Mouse (Mus musculus) A20 (cell line): ENCODE results near the gene Reep3.

Source experiments
- DNase-seq: peaks from one replicate; pipeline ENCODE4 v3.0.0-alpha.2; 2011; ENCODE audit warnings: low read depth, low spot score

The Reep3 gene

GRCm38 (mm10) chr10:67052429-67052828 lies 44.3 kb downstream of the Reep3 start:
- DNase-seq: peak; percentile 78

- peak; percentile 48 for DNase-seq
Measured at GRCm38 (mm10) chr10:67051466-67051865, 45.3 kb downstream of the Reep3 start.

DNA sequence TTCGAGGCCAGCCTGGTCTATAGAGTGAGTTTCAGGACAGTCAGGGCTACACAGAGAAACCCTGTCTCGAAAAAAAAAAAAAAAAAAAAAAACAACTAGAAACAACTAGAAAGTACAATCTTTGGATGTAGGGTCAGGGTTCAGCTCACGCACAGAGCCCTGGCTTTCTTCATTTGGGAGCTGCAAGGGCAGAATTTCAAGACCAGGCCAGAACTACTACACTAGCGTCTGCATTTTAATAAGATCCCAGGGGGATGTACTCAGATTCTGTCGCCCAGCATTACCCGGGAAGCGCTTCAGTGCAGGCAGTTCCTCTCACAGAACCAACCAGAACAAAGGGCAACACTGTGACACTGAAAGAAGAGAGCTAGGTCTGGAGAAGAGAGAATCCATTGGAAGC lies 46.0 kb downstream of the Reep3 start:
- DNase-seq: no peak

GRCm38 (mm10) chr10:67049621-67050020 lies 47.1 kb downstream of the Reep3 start:
- DNase-seq: no peak

DNA sequence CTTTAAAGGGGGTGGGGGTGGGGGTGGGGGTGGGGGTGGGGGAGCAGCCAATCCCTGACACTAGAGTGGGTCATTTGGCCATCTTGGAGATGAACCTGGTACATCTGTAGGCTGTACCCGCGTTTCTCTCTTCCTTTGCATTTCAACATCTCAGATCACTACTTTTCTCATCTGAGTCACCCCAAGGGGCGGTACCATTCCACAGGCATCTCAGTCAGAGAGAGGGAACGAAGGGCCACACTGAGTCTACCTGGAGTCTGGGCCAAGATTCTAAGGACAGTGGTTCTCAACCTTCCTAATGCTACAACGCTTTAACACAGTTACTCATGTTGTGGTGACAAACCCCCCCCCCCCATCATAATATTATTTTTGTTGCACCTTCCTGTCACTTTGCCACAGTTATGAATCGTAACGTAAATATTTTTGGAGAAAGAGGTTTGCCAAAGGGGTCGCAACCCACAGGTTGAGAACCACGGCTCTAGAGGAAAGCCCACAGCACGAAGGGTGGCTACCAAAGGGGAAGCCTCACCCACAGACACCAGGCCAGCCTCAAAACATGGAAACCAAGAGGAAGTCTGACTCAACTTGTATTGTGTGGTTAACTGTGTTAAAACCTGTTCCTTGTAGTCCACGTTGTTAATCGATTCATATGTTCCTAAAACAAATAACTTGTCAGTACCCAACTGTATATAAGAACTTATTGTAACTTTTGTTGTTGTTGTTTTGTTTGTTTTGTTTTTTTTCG lies 47.7 kb downstream of the Reep3 start:
- DNase-seq: no peak

DNA sequence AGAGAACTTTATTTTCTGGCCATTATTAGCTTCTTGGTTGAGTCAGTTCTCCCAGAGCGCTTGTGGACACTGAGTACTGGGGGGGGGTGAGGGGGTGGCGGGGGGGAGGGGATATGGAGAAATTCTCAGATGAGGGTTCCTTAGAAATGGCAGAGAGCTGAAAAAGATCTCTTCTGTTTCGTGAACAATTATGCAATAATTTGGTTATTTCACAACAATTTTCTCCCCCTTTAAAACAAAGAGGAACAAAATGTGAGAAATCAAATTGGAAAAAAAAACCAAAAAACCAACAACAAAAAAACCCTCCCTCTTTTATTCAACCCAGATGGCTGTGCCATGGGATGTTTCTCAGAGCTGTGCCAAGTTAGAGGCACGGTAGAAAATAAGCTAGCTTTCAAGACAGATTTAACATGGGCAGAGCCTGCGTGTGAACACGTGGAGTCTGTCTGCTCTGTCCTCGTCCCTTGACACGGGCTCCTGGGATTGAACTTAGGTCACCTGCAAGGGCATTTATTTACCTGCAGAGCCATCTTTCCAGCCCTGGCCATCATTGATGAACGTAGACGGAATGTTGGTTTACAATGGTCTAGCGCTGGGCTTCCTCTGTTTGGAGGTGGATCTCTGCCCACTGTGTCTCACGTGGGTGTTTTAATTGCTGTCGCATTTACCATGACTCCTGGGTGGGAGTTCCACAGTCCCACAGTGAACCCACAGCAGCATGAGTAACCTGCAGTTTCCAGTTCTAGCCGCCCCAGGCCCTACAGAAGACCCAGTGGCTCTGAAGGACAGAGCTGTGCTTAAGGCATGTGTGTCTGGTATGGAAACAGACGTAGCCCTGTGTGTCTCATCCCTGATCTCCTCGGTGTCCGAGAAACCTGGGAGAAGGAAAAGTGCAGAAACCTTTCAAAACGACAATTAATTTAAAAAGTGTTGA lies 48.8 kb downstream of the Reep3 start:
- no peak for DNase-seq

- DNase-seq: no peak
Measured at GRCm38 (mm10) chr10:67045192-67045899, 51.4 kb downstream of the Reep3 start.

GRCm38 (mm10) chr10:67044346-67044745 lies 52.4 kb downstream of the Reep3 start:
- no peak for DNase-seq

DNA sequence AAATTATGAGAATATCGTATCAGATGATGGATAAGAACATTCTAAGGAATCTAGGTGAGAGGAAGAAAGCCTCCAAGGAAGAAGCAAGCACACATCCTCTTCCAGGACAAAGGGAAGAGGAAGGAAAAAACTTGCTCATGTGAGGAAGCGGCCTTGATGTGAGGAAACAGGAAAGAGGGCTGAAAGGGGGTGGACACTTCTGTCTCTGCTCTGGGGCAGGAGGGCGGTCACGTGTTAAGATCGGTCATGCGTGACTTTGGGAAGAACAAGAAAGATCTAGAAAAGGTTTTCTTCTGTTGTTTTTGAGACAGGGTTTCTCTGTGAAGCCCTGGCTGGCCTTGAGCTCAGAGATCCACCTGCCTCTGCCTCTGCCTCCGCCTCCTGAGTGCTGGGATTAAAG lies 53.5 kb downstream of the Reep3 start:
- no peak for DNase-seq

- no peak for DNase-seq
Measured at GRCm38 (mm10) chr10:67040410-67040809, 56.3 kb downstream of the Reep3 start.

GRCm38 (mm10) chr10:67039001-67039400 lies 57.7 kb downstream of the Reep3 start:
- no peak for DNase-seq

DNA sequence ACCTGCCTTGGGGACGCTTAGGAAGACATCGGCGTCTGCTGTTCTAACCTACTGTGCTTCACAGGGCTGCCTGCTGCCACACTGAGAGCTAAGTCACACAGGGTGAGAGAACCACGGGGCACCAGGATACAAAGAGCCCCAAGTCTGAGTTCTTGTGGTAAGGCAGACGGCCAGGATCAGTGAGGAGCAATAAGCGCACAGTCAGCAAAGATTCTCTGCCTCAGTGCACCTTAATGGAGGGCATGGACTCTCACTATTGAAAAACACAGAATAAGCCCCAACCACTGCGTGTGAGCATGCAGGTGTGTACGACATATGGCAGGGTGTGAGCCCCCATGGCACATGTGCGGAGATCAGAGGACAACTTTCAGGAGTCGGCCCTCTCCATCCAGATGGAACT lies 60.2 kb downstream of the Reep3 start:
- no peak for DNase-seq

- DNase-seq: no peak
Measured at GRCm38 (mm10) chr10:67036141-67036540, 60.6 kb downstream of the Reep3 start.

DNA sequence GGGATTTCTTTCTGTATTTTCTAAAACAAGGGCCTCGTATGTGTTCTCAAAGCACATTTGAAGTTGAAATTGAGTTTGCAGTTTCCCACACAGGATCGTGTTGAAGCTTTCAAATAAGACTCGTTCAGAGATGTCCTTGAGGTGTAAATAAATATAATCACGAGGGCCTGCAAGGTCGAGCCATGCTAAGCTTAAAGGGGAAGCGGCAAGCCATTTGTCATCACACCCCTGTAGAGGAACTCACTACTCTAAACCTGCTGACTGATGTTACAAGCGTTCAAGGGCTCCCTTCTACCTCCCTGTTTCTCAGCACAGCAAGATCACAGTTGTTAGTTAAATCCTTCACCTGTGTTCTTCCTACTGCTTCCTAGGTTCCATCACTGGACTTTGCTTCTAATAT lies 65.6 kb downstream of the Reep3 start:
- no peak for DNase-seq

DNA sequence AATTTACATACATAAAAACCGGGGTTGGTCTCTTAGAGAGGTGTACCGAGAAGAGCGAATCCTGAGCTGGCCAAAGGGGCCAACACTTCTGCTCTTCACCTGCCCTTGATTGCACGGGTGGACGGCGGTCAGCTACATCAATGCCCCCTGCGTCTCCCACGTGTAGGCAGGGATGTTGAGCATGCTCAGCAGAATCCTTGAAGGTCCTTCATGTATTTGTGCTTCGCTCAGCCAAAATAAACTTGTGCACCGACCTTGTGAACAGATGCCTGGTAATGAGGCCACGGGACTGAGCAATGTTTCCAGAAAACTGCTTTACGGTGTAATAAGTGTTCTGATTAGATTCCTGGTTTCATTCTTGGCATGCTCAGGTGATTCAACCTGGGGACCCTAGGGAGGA lies 67.4 kb downstream of the Reep3 start:
- no peak for DNase-seq

DNA sequence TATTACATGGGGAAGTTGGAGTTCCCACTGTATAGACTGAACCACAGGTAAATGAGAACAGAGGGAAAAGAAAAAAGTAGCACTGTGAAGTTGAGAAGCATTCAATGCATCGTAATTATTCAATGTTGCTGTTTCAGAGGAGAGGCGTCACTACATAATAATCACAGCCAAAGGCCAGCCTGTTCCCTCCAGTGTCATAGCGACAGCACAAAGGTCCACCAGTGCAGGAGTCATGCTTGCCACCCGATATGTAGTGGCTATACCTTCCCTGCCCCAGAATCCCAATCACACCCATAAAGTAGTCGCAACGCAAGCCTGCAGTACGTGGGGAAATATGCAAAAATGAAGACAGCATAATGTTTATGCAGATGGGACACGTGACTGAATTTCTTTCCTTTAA lies 70.4 kb downstream of the Reep3 start:
- DNase-seq: no peak

- no peak for DNase-seq
Measured at GRCm38 (mm10) chr10:67025573-67026236, 71.0 kb downstream of the Reep3 start.

- DNase-seq: no peak
Measured at GRCm38 (mm10) chr10:67024391-67024790, 72.4 kb downstream of the Reep3 start.

GRCm38 (mm10) chr10:67023092-67023491 lies 73.7 kb downstream of the Reep3 start:
- DNase-seq: no peak

DNA sequence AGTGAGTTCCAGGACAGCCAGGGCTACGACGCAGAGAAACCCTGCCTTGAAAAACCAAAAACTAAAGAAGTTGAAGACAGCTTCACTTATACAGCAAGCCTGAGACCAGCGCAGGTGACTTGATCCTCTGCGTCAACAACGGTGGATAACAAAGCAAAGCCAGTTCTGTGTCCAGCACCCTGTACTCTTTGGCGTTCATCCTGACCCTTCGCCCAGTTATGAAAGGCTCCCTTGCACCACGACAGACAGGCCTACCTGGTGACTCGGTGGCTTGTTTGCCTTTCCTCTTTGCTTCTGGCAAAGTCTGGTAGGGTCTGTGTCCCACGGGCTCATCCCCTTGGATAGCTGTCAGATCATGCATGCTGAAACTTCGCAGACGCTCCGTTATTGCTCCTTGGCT lies 75.3 kb downstream of the Reep3 start:
- DNase-seq: no peak

DNA sequence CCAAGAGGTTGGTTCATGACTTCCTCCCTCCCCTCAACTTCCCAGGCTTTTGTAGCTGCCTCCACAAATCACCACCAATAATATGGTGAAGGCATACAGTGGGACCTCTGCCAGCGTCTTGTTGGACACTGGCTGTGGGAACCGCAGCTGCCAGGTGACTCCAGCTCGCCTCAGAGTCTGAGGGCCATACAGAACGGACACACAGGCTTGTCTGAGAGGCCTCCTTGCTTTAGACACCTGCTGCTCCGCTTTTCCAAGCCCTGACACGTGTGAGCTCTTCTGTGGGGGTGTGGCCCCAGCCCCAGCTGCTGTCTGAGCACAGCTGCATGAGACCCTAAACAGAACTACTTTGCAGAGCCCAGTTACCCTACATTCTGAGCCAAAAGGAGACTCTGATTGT lies 77.9 kb downstream of the Reep3 start:
- peak; percentile 27 for DNase-seq

- DNase-seq: no peak
Measured at GRCm38 (mm10) chr10:67017891-67018290, 78.9 kb downstream of the Reep3 start.
